Mouse (Mus musculus) neutrophil, adult 83 days (primary cell): ENCODE measurements around the gene Igf1r. TPM values are rescaled to one million over a fixed set of nuclear protein-coding genes. Genes with fewer than 3 reads are reported as not detected.

Source experiments
- total RNA-seq, 2 experiments: library from RNA; stranded (reverse); gene quantifications; one replicate each; pipeline ENCODE4 v1.2.4; 2023

Igf1r gene
- total RNA-seq: 100 to 1,000 TPM; 132 to 163 TPM

GRCm38 (mm10) chr7:67952777-67953700, at the start of gene Igf1r:
Igf1r (plus strand) TSS chr7:67952827.

GRCm38 (mm10) chr7:68264028-68264453, 311.4 kb downstream of the Igf1r start, which contains the start of gene Pgpep1l:
Pgpep1l (minus strand) TSS chr7:68264233.

DNA sequence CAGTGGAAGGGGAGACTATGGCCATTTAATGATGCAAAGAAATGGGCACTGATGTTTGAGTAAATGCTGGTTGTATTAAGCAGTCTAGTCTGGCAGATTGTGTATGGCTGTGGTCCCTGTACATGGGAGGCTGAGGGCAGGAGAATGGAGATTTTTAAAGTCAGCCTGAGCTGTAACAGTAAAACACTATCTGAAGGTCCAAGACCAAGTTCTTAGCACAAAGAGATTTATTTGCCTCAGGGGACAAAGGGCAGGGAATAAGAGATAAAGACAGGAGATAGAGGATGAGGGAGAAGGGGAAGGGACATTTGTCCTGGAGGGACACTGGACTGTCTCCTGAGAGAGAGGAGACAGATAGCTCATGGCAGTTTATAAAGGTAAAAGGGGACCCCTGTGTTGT, 320.9 kb downstream of the Igf1r start, which contains the start of gene Fam169b:
Gene Fam169b, plus strand, starts transcription at position 325 of the 400 bp plus-strand sequence.

Other genes starting within 250 kb of the Igf1r start
- under 1 TPM; 0.18 to 0.20 TPM for gene Synm, start 193.1 kb upstream of the Igf1r start, total RNA-seq